Mouse (Mus musculus) urinary bladder, postnatal 4 days (tissue): ENCODE measurements around the gene Frat2.

Experiments used
- DNase-seq, 2 experiments: peaks; one replicate each; pipeline ENCODE4 v3.0.0; 2021 to 2022; ENCODE audit warnings: low spot score in 2 of 2

Gene Frat2

DNA sequence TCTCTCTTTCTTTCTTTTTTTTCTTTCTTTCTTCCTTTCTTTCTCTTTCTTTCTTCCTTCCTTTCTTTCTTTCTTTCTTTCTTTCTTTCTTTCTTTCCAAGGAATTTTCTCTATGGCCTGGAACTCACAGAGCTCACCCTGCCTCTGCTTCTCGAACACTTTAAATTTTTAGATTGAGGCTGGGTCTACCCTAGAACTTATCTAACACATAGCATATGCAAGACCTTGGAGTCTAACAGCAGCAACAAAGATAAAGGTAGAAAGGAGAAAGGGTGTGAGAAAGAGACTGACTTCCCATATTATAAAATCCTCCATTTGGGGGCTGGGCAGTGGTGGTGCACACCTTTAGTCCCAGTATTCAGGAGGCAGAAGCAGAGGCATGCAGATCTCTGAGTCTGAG lies 25.3 kb downstream of the Frat2 start:
- DNase-seq = no peak

DNA sequence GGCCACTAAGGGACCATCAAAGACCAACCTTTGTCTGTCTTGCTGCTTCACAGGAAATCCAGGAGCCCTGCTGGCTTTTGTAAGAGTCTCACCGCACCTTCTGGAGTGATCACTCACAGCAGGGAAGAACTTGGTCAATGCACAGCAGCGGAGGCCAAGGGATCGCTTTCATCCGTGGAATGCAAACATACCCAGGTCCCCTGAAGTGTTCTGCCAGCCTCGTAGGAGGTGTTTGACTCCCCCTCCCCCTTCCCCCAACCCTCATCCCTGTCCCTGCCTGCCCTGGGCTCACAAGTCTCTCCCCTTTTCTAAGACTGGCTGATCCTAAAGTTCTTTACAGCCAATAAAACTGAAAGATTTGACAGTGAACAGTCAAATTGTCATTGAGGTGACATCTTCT lies 26.5 kb downstream of the Frat2 start:
- no peak for DNase-seq

- DNase-seq = no peak
These were observed 29.2 kb downstream of the Frat2 start for GRCm38 (mm10) chr19:41818749-41819148.

DNA sequence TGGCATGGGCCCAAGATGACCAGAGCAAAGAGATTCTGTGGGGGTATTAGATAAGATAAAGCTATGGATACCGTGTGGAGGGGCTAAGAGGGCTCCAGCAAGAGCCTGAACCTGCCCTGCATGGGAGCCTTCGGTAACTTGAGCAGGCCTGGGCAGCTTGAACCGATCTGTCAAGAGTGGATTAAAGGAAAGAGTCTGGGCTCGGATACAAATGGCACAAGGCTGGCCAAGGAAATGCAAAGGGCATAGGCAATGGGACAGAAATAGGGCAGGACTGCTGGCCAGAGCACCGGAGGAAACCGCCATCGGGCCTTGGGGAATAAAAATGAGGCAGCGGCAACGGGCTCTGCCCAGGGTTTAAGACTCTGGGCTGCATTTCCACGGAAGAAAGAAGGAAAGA lies 30.6 kb downstream of the Frat2 start:
- DNase-seq = no peak

DNA sequence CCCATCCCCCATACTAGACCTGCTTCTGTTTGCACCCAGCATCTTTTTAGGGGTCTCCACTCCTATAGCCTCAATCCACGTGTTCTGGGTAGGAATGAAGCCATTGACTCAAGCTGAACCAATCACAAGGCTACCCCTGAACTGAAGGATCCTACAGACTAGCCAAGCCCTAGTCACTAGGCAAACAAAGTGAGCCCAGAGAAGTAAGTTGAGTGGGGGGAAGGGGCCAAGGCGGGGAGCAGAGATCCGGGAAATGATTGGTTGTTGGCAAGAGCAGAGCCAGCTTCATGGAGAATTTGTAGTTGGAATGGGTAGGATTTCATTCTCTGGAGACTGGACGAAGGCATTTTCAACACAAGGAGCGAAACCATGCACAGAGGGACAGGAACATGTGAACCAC lies 31.0 kb downstream of the Frat2 start:
- no peak for DNase-seq

GRCm38 (mm10) chr19:41816410-41816809 lies 31.5 kb downstream of the Frat2 start:
- DNase-seq = no peak

DNA sequence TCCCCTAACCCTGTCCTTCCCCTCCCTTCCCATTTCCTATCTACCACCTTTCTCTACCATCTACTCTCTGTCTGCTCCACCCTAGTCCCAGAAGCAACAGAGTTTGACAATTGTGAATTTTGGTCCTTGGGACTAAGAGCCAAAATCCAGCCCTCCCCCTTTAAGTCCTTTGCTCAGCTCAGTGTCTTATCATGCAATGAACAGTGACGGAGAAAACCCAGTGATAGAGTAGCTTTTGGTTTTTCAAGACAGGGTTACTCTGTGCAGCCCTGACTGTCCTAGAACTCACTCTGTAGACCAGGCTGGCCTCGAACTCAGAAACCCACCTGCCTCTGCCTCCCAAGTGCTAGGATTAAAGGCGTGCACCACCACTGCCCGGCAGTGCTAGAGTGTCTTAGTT lies 34.6 kb downstream of the Frat2 start:
- DNase-seq = no peak

DNA sequence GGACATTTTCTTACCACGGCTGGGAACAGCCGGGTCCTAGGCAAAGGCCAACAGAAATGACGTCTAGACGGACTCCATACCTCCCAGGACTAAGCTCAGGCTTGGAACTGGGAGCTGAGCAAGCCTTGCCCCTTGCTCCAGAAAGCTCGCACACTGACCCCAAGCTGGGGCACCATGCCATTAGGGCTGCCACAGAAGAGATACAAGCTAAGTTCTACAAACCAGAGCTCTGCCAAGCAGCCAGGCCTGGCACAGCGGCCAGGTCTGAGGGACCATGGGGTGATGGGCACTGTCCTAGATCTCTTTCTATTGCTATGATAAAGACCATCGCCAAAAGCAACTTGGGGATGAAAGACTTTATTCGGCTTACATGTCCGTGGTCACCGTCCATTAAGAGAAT lies 35.4 kb downstream of the Frat2 start:
- DNase-seq = no peak

DNA sequence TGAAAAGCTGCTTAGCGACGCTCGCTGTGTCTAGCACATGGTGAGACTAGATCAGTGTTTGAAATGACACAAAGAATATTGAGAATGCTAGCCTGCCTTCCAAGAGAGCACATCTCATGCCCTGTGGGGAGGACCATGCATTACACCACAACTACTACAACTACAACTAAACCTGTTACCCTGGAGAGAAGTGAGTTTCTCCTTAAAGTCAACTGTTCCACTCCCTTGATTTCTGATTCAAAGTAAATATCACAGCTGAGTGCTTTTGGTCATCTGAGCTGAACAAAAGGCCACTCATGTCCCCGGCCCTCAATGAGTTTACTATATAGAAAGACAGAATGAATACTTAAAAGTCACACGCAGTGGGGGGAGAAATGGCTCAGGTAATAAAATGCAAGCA lies 37.9 kb downstream of the Frat2 start:
- no peak for DNase-seq

DNA sequence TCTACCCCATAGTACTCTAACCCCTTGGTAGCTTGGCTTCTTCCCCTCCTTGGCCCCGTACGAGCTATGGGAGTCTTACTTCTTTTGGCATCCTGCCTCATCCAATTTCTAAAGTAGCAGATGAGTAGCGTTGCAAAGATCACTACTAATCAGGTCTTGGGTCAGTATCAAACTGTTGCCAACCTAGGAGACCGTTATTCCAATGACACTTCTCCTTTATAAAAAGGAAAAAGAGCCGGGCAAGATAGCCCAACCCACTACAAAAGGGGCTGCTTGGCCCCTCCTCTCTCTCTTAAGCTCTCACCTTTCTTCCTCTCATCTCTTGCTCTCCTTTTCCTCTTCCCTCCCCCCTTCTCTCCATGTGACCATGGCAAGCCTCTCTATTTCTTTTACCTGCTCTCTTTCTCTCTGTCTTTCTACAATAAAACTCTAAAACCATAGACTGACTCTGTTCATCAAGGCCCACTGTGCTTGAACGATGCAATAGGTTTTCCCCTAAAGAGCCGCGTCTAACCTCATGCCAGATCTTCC lies 39.8 kb downstream of the Frat2 start:
- no peak for DNase-seq

DNA sequence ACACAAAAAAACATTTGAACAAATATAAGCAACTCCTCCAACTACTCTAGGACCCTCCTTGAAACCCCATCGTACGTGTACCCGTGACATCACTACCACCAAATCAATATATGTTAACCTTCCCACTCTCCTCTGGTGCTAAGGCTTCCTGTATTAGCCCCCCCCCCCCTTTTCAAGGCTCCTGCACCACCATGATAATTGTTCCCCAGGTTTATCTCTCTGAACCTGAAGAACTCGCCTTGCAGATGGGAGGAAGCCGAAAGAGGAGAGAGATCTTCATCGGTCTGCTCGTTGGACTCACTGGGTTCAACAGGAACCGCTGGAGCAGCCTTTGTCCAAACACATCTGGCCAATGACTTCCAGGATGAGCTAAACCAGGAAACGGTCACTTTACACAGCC lies 40.4 kb downstream of the Frat2 start:
- DNase-seq = no peak

- no peak for DNase-seq
These were observed 42.1 kb downstream of the Frat2 start for GRCm38 (mm10) chr19:41805831-41806230.

DNA sequence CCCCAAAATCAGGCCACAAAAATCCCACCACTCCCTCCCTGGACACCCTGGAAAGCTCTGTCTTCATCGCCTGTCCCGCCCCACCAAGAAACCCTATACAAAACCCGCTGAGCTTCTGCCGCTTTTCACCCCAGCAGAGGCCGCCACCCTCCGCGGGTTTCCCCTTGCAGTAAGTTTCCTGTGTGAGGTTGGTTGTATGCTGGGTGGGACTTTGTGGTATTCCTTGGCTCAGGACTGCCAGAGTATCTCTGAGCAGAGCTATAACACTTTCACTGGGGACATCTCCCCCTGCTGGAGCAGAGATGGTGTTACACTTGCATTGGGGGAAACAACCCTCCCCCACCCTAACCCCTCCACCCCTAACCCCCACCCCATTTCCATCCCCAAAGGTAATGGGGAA lies 44.6 kb downstream of the Frat2 start:
- no peak for DNase-seq

DNA sequence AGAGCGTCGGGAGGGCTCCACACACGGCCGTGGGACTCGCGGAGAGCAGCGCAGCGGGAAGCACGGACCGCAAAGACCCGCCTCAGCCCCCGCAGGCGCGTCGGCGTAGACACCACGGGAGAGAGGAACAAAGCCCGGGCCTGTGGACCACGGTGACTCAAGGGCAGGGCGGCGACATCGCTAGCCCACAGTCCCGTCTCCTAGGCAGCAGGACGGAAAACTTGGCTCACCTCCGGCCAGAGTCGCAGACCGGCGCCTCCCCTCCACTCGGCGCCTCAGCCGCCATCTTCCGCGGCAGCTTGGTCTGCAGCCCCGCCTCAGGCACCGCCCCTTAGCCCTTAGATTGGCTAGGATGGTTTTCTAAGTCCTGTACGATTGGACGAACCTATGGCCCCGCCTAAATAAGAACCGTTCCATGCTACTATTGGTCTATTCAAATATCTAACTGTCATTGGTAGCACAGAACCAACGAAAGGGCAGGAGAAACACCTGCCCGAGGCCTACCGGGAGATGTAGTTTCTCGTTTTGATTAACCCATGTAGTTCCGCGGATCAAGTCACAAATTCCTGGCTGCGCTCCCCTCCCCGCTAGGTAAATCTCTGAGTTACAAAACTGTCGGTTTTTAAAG lies 46.1 kb downstream of the Frat2 start, which contains the start of gene Arhgap19:
TSS of gene Arhgap19 (minus strand) at position 306 of the 628 bp plus-strand sequence.
- DNase-seq = peak; percentile 84 to 90

- no peak for DNase-seq
These were observed 46.8 kb downstream of the Frat2 start for GRCm38 (mm10) chr19:41800986-41801741.

GRCm38 (mm10) chr19:41800451-41800850 lies 47.5 kb downstream of the Frat2 start:
- no peak for DNase-seq

GRCm38 (mm10) chr19:41797536-41797935 lies 50.4 kb downstream of the Frat2 start:
- no peak for DNase-seq

DNA sequence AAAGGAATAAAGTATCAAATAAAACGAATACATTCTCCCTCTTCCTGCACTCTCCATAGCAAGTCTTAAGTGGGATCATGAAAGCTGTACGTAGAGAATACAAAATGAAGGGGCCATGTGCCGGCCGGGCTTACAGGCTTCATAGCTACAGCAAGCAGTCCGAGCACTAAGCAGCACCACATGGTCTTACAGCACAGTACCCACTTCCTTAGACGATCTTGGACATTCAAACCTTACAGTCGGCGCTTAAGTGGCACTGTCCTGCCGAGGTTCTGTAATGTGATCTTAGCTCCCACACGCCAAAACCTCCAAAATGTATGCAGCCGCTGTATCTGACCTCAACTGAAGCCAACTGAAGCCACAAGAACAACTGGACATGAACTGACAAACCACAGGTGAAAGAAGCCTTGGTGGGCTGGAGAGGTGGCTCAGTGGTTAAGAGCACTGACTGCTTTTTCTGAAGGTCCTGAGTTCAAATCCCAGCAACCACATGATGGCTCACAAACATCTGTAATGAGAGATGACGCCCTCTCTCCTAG lies 51.1 kb downstream of the Frat2 start:
- DNase-seq = no peak

GRCm38 (mm10) chr19:41796148-41796760 lies 51.7 kb downstream of the Frat2 start:
- DNase-seq = no peak
